Mouse (Mus musculus) MEL (cell line): ENCODE data around the gene Gm37240. TPM values are rescaled to one million over a fixed set of nuclear protein-coding genes. Genes with fewer than 3 reads are reported as not detected.

ENCODE experiments used
- DNase-seq: peaks from one replicate; pipeline ENCODE4 v3.0.0; 2011; ENCODE audit warnings: low read depth, low spot score
- H3K27ac ChIP-seq: 2 replicates; pipeline ENCODE4 v1.5.1; 2012; ENCODE audit warnings: low read depth, mild to moderate bottlenecking, control low read depth, low read length, moderate library complexity; ENCODE audit not compliant: control insufficient read depth
- H3K27me3 ChIP-seq, 2 experiments: fragments of 150-350 bp in 1 of 2; sonication (generic) in 1 of 2; 2 replicates each; pipeline ENCODE4 v1.6.1; 2012; ENCODE audit warnings: low read length in 2 of 2, mild to moderate bottlenecking in 2 of 2, improper control_type of control experiment in 1 of 2, moderate library complexity in 1 of 2; ENCODE audit not compliant: insufficient read depth in 2 of 2, control insufficient read depth in 1 of 2
- H3K36me3 ChIP-seq, 2 experiments: 2 replicates each; pipeline ENCODE4 v1.6.1; 2012 to 2014; ENCODE audit warnings: low read length in 2 of 2, improper control_type of control experiment in 1 of 2, inconsistent platforms in 1 of 2, mild to moderate bottlenecking in 1 of 2; ENCODE audit not compliant: insufficient read depth in 2 of 2, control insufficient read depth in 1 of 2
- H3K4me1 ChIP-seq, 2 experiments: fragments of 150-350 bp in 1 of 2; sonication (generic) in 1 of 2; 2 replicates each; pipeline ENCODE4 v1.6.1; 2012; ENCODE audit warnings: low read length in 2 of 2, improper control_type of control experiment in 1 of 2, mild to moderate bottlenecking in 1 of 2; ENCODE audit not compliant: insufficient read depth in 2 of 2, control insufficient read depth in 1 of 2
- H3K4me3 ChIP-seq, 2 experiments: fragments of 150-350 bp in 1 of 2; sonication (generic) in 1 of 2; 2 replicates each; pipeline ENCODE4 v1.5.1; 2012; ENCODE audit warnings: low read depth in 2 of 2, low read length in 2 of 2, mild to moderate bottlenecking in 2 of 2, moderate library complexity in 2 of 2, control low read depth in 1 of 2, improper control_type of control experiment in 1 of 2; ENCODE audit not compliant: control insufficient read depth in 1 of 2, insufficient read depth in 1 of 2
- H3K79me2 ChIP-seq: 2 replicates; pipeline ENCODE4 v1.6.1; 2012; ENCODE audit warnings: mild to moderate bottlenecking, low read length, moderate library complexity; ENCODE audit not compliant: control insufficient read depth, poor library complexity, insufficient read depth
- H3K9ac ChIP-seq: 2 replicates; pipeline ENCODE4 v1.6.1; 2012; ENCODE audit warnings: low read depth, mild to moderate bottlenecking, control low read depth, low read length, moderate library complexity; ENCODE audit not compliant: control insufficient read depth, poor library complexity, severe bottlenecking
- H3K9me3 ChIP-seq: fragments of 150-350 bp; sonication (generic); replicated peaks from 2 replicates; pipeline ENCODE4 v1.6.1; 2012; ENCODE audit warnings: mild to moderate bottlenecking, low read length, improper control_type of control experiment, moderate library complexity; ENCODE audit not compliant: insufficient read depth
- BHLHE40 ChIP-seq: IDR thresholded peaks from 2 replicates; pipeline ENCODE4 v1.6.1; 2012; ENCODE audit warnings: low read depth, mild to moderate bottlenecking, inconsistent platforms, low read length, improper control_type of control experiment, borderline replicate concordance
- CHD1 ChIP-seq: IDR thresholded peaks from 2 replicates; pipeline ENCODE4 v1.6.1; 2012; ENCODE audit warnings: low read depth, mild to moderate bottlenecking, inconsistent platforms, low read length, improper control_type of control experiment
- CHD2 ChIP-seq: IDR thresholded peaks from 2 replicates; pipeline ENCODE4 v1.6.1; 2011; ENCODE audit warnings: low read length, improper control_type of control experiment
- CTCF ChIP-seq, 3 experiments: IDR thresholded peaks in 2 of 3; conservative IDR thresholded peaks in 1 of 3; 2 replicates each; pipeline ENCODE4 v1.5.1; 2011 to 2012; ENCODE audit warnings: low read length in 3 of 3, low read depth in 2 of 3, mild to moderate bottlenecking in 2 of 3, improper control_type of control experiment in 1 of 3, inconsistent platforms in 1 of 3, mixed read lengths in 1 of 3, moderate library complexity in 1 of 3; ENCODE audit not compliant: control insufficient read depth in 1 of 3, insufficient read depth in 1 of 3, poor library complexity in 1 of 3, severe bottlenecking in 1 of 3
- ELF1 ChIP-seq: IDR thresholded peaks from 2 replicates; pipeline ENCODE4 v1.6.1; 2014; ENCODE audit warnings: low read depth, mild to moderate bottlenecking, inconsistent platforms, low read length, improper control_type of control experiment, moderate library complexity
- ETS1 ChIP-seq: IDR thresholded peaks from 2 replicates; pipeline ENCODE4 v1.6.1; 2012; ENCODE audit warnings: low read depth, mild to moderate bottlenecking, inconsistent platforms, low read length, improper control_type of control experiment, moderate library complexity
- GATA1 ChIP-seq: IDR thresholded peaks from 2 replicates; pipeline ENCODE4 v1.6.1; 2011; ENCODE audit warnings: low read depth, low read length, improper control_type of control experiment
- MAFK ChIP-seq: IDR thresholded peaks from 2 replicates; pipeline ENCODE4 v1.6.1; 2011; ENCODE audit warnings: low read depth, mild to moderate bottlenecking, low read length, improper control_type of control experiment, borderline replicate concordance
- MAZ ChIP-seq: IDR thresholded peaks from 2 replicates; pipeline ENCODE4 v1.6.1; 2012; ENCODE audit warnings: low read depth, mild to moderate bottlenecking, inconsistent platforms, low read length, improper control_type of control experiment
- MEF2A ChIP-seq: IDR thresholded peaks from 2 replicates; pipeline ENCODE4 v1.6.1; 2014; ENCODE audit warnings: low read depth, mild to moderate bottlenecking, inconsistent platforms, low read length, improper control_type of control experiment; ENCODE audit not compliant: poor library complexity, insufficient replicate concordance, severe bottlenecking; ENCODE audit errors: extremely low read depth
- NRF1 ChIP-seq: IDR thresholded peaks from 2 replicates; pipeline ENCODE4 v1.6.1; 2014; ENCODE audit warnings: low read depth, mild to moderate bottlenecking, inconsistent platforms, low read length, improper control_type of control experiment, moderate library complexity; ENCODE audit not compliant: poor library complexity, insufficient read depth, severe bottlenecking
- POLR2A ChIP-seq, 2 experiments: IDR thresholded peaks; 2 replicates each; pipeline ENCODE4 v1.6.1; 2011 to 2012; ENCODE audit warnings: low read length in 2 of 2, mild to moderate bottlenecking in 2 of 2, control low read depth in 1 of 2, improper control_type of control experiment in 1 of 2, low read depth in 1 of 2, moderate library complexity in 1 of 2; ENCODE audit not compliant: control insufficient read depth in 1 of 2, insufficient read depth in 1 of 2, poor library complexity in 1 of 2
- POLR2AphosphoS2 ChIP-seq: IDR thresholded peaks from 2 replicates; pipeline ENCODE4 v1.6.1; 2011; ENCODE audit warnings: low read length, improper control_type of control experiment
- POLR2AphosphoS5 ChIP-seq: IDR thresholded peaks from 2 replicates; pipeline ENCODE4 v1.6.1; 2012; ENCODE audit warnings: low read depth, borderline replicate concordance, mild to moderate bottlenecking, inconsistent platforms, low read length, moderate library complexity, mixed read lengths
- RAD21 ChIP-seq: IDR thresholded peaks from 2 replicates; pipeline ENCODE4 v1.6.1; 2011; ENCODE audit warnings: mild to moderate bottlenecking, low read depth, low read length, improper control_type of control experiment
- SIN3A ChIP-seq: IDR thresholded peaks from 2 replicates; pipeline ENCODE4 v1.6.1; 2012; ENCODE audit warnings: low read length, improper control_type of control experiment, inconsistent platforms
- TBP ChIP-seq: IDR thresholded peaks from 2 replicates; pipeline ENCODE4 v1.8.0; 2011; ENCODE audit warnings: low read depth, low read length, improper control_type of control experiment
- TCF12 ChIP-seq: IDR thresholded peaks from 2 replicates; pipeline ENCODE4 v1.6.1; 2014; ENCODE audit warnings: low read depth, mild to moderate bottlenecking, inconsistent platforms, low read length, improper control_type of control experiment, moderate library complexity
- USF2 ChIP-seq, 2 experiments: IDR thresholded peaks; 2 replicates each; pipeline ENCODE4 v1.6.1; 2011 to 2012; ENCODE audit warnings: improper control_type of control experiment in 2 of 2, low read length in 2 of 2, borderline replicate concordance in 1 of 2, inconsistent platforms in 1 of 2, low read depth in 1 of 2, mild to moderate bottlenecking in 1 of 2; ENCODE audit not compliant: insufficient read depth in 1 of 2
- ZC3H11A ChIP-seq: IDR thresholded peaks from 2 replicates; pipeline ENCODE4 v1.6.1; 2012; ENCODE audit warnings: low read depth, mild to moderate bottlenecking, inconsistent platforms, low read length, improper control_type of control experiment
- ZKSCAN1 ChIP-seq: IDR thresholded peaks from 2 replicates; pipeline ENCODE4 v1.6.1; 2012; ENCODE audit warnings: low read depth, mild to moderate bottlenecking, inconsistent platforms, low read length, improper control_type of control experiment, moderate library complexity
- polyA plus RNA-seq, 2 experiments: library from polyadenylated mRNA; stranded (reverse) in 1 of 2; unstranded in 1 of 2; fragments of >175 nt in 1 of 2; fragments of >200 nt in 1 of 2; gene quantifications; 2 replicates each; pipeline versions ENCODE4 v1.2.1 to v1.2.4; 2012; ENCODE audit warnings: low replicate concordance in 2 of 2, low read depth in 1 of 2; ENCODE audit not compliant: insufficient read length in 2 of 2, insufficient read depth in 1 of 2, missing spikeins in 1 of 2
- total RNA-seq: library from RNA; depleted of rRNA; stranded (reverse); fragments of 300-350 nt; gene quantifications from 2 replicates; pipeline ENCODE4 v1.2.3, GENCODE M21; 2012

Gene Gm37240
- total and polyA plus RNA-seq, 3 experiments = 0.04 TPM; not detected in 2

GRCm38 (mm10) chr3:84854440-84854839 is 1032.9 kb downstream of the Gm37240 start (continued):
- TF ChIP-seq CHD1 (no peak), MAFK (no peak), TCF12 (no peak), MAZ (no peak), POLR2AphosphoS5 (no peak), GATA1 (peak; percentile 74), SIN3A (peak; percentile 79; the same call in 1 of the 2 replicates), CHD2 (no peak)

- DNase-seq = peak; percentile 36
- Histone ChIP-seq H3K4me1 (peaks cover 29 to 32% of the 10 kb centered on the region in 2 experiments), H3K27ac (peak overlapping the region; percentile 21; the same call in 1 of the 2 replicates), H3K79me2 (peaks cover 15% of the 10 kb centered on the region)
- TF ChIP-seq ETS1 (peak; percentile 70; the same call in 1 of the 2 replicates), BHLHE40 (no peak), ZKSCAN1 (peak; percentile 81), SIN3A (peak; percentile 57)
- TF ChIP-seq, all 39 proteins: peak for 3
- peaks cover 0 to 47% of the 10 kb centered on the region in 2 experiments; a peak in 2 of 4 replicates for H3K36me3 ChIP-seq
- no peak overlapping the region for H3K4me3 ChIP-seq
- H3K9ac ChIP-seq = no peak overlapping the region
- no peaks in the 10 kb centered on the region for H3K27me3 ChIP-seq
- no peaks in the 10 kb centered on the region for H3K9me3 ChIP-seq
Observed at GRCm38 (mm10) chr3:84852877-84853276, 1034.4 kb downstream of the Gm37240 start.

GRCm38 (mm10) chr3:84851801-84852200 is 1035.5 kb downstream of the Gm37240 start:
- H3K79me2 ChIP-seq = peaks cover 11% of the 10 kb centered on the region; the same call in 1 of the 2 replicates
- H3K9me3 ChIP-seq = no peaks in the 10 kb centered on the region
- peaks cover 0 to 47% of the 10 kb centered on the region in 2 experiments; a peak in 2 of 4 replicates for H3K36me3 ChIP-seq
- no peak overlapping the region for H3K4me3 ChIP-seq
- no peaks in the 10 kb centered on the region for H3K27me3 ChIP-seq
- no peak overlapping the region for H3K27ac ChIP-seq
- H3K4me1 ChIP-seq = peaks cover 28 to 33% of the 10 kb centered on the region in 2 experiments
- no peak overlapping the region for H3K9ac ChIP-seq
- TF ChIP-seq ZC3H11A (no peak), USF2 (IDR thresholded peaks at IDR 0.05; ENCODE audit: borderline replicate concordance in 1 of 2, insufficient read depth in 1 of 2, low read depth in 1 of 2, low read length in 2 of 2) (no peak), MAFK (no peak), MEF2A (no peak), POLR2A (IDR thresholded peaks at IDR 0.05; ENCODE audit: control insufficient read depth in 1 of 2, insufficient read depth in 1 of 2, low read depth in 1 of 2, low read length in 2 of 2, poor library complexity in 1 of 2) (no peak), NRF1 (no peak), CTCF (IDR thresholded peaks at IDR 0.05 in 2 of 3, conservative IDR thresholded peaks at IDR 0.05 in 1 of 3; ENCODE audit: control insufficient read depth in 1 of 3, insufficient read depth in 1 of 3, low read depth in 2 of 3, low read length in 3 of 3, poor library complexity in 1 of 3, severe bottlenecking in 1 of 3) (no peak), ELF1 (no peak), POLR2AphosphoS2 (no peak), TCF12 (no peak), RAD21 (no peak), TBP (no peak)
- DNase-seq = no peak
